Mouse (Mus musculus): ENCODE data around the gene Mcee. TPM values are rescaled to one million over a fixed set of nuclear protein-coding genes. Genes with fewer than 3 reads are reported as not detected.

Mcee gene
- 26.9 and 37.8 TPM in 2 replicates for polyA plus RNA-seq (2012; rRNA removed)
- polyA plus RNA-seq (2014; fragmentation: Nextera tagmentation; extraction: Ambion mirVana): 62.2 and 64.8 TPM in 2 replicates

- H3K36me3 ChIP-seq (ENCODE audit: control insufficient read depth, insufficient read depth, low read length): peaks cover 23% of the 10 kb centered on the region
- DNase-seq (ENCODE audit: low spot score): peak; percentile 93
These were observed at the start of gene Mcee, which contains the start of gene Mphosph10 for GRCm38 (mm10) chr7:64392122-64392818. Gene Mcee, plus strand, starts transcription at chr7:64392607. Gene Mphosph10, minus strand, starts transcription at chr7:64392268.

GRCm38 (mm10) chr7:64347813-64348212 is 44.6 kb upstream of the Mcee start:
- no peak for TF ChIP-seq POLR2A (IDR thresholded peaks at IDR 0.05; ENCODE audit: borderline replicate concordance, extremely low read depth, insufficient read depth, insufficient read length)
- H3K9me3 ChIP-seq (ENCODE audit: control insufficient read depth, low read length): no peaks in the 10 kb centered on the region
- H3K27me3 ChIP-seq (ENCODE audit: control insufficient read depth, insufficient read depth, low read length): no peaks in the 10 kb centered on the region
- DNase-seq (ENCODE audit: low spot score) (no peak), ATAC-seq (ENCODE audit: low FRiP score, low read depth) (no peak)
- H3K4me2 ChIP-seq (replicated peaks; ENCODE audit: low read depth, low read length, severe bottlenecking): no peak overlapping the region
- no peak overlapping the region for H3K27ac ChIP-seq (replicated peaks; ENCODE audit: low read depth, low read length)
- no peak overlapping the region for H3K9ac ChIP-seq (ENCODE audit: low read depth, low read length, severe bottlenecking)
- no peaks in the 10 kb centered on the region for H3K4me1 ChIP-seq (ENCODE audit: control insufficient read depth, insufficient read depth, low read length)
- H3K4me3 ChIP-seq (replicated peaks; ENCODE audit: low read length): no peak overlapping the region
- WGBS: 93% methylated on average over 1 of the region's 1 CpGs
- H3K36me3 ChIP-seq (ENCODE audit: control insufficient read depth, insufficient read depth, low read length): peaks cover 48% of the 10 kb centered on the region

More at GRCm38 (mm10) chr7:64392122-64392818, at the start of gene Mcee, which contains the start of gene Mphosph10:
- H3K4me3 ChIP-seq (replicated peaks; ENCODE audit: low read length): peak within 1 kb of the TSS; percentile 74
- no peaks in the 10 kb centered on the region for H3K27me3 ChIP-seq (ENCODE audit: control insufficient read depth, insufficient read depth, low read length)
- under 1% methylated on average over 54 of the region's 54 CpGs for WGBS
- peak; percentile 99 for ATAC-seq (ENCODE audit: low FRiP score, low read depth)
- peak within 1 kb of the TSS; percentile 94 for H3K4me2 ChIP-seq (replicated peaks; ENCODE audit: low read depth, low read length, severe bottlenecking)
- peak within 1 kb of the TSS; percentile 85 for H3K27ac ChIP-seq (replicated peaks; ENCODE audit: low read depth, low read length)
- peak; percentile 90; the same call in 1 of the 2 replicates for TF ChIP-seq POLR2A (IDR thresholded peaks at IDR 0.05; ENCODE audit: borderline replicate concordance, extremely low read depth, insufficient read depth, insufficient read length)
- H3K4me1 ChIP-seq (ENCODE audit: control insufficient read depth, insufficient read depth, low read length): peaks cover 4% of the 10 kb centered on the region; the same call in 1 of the 2 replicates
- H3K9ac ChIP-seq (ENCODE audit: low read depth, low read length, severe bottlenecking): peak within 1 kb of the TSS; percentile 72
- H3K9me3 ChIP-seq (ENCODE audit: control insufficient read depth, low read length): no peaks in the 10 kb centered on the region

GRCm38 (mm10) chr7:64349147-64349861 is 43.1 kb upstream of the Mcee start:
- Histone ChIP-seq H3K9ac (ENCODE audit: low read depth, low read length, severe bottlenecking) (no peak overlapping the region), H3K4me1 (ENCODE audit: control insufficient read depth, insufficient read depth, low read length) (no peaks in the 10 kb centered on the region), H3K27ac (replicated peaks; ENCODE audit: low read depth, low read length) (no peak overlapping the region), H3K36me3 (ENCODE audit: control insufficient read depth, insufficient read depth, low read length) (peaks cover 63% of the 10 kb centered on the region), H3K27me3 (ENCODE audit: control insufficient read depth, insufficient read depth, low read length) (no peaks in the 10 kb centered on the region), H3K9me3 (ENCODE audit: control insufficient read depth, low read length) (no peaks in the 10 kb centered on the region), H3K4me2 (replicated peaks; ENCODE audit: low read depth, low read length, severe bottlenecking) (no peak overlapping the region), H3K4me3 (replicated peaks; ENCODE audit: low read length) (no peak overlapping the region)
- no peak for ATAC-seq (ENCODE audit: low FRiP score, low read depth)
- WGBS: 92% methylated on average over 15 of the region's 15 CpGs
- no peak for DNase-seq (ENCODE audit: low spot score)
- no peak for TF ChIP-seq POLR2A (IDR thresholded peaks at IDR 0.05; ENCODE audit: borderline replicate concordance, extremely low read depth, insufficient read depth, insufficient read length)

GRCm38 (mm10) chr7:64351087-64351486 is 41.3 kb upstream of the Mcee start:
- ATAC-seq (ENCODE audit: low FRiP score, low read depth): no peak

GRCm38 (mm10) chr7:64354206-64354605 is 38.2 kb upstream of the Mcee start:
- DNase-seq (ENCODE audit: low spot score): no peak
- no peak overlapping the region for H3K27ac ChIP-seq (replicated peaks; ENCODE audit: low read depth, low read length)
- no peaks in the 10 kb centered on the region for H3K27me3 ChIP-seq (ENCODE audit: control insufficient read depth, insufficient read depth, low read length)
- H3K4me2 ChIP-seq (replicated peaks; ENCODE audit: low read depth, low read length, severe bottlenecking): no peak overlapping the region
- H3K9ac ChIP-seq (ENCODE audit: low read depth, low read length, severe bottlenecking): no peak overlapping the region
- H3K4me3 ChIP-seq (replicated peaks; ENCODE audit: low read length): no peak overlapping the region
- ATAC-seq (ENCODE audit: low FRiP score, low read depth): no peak
- no peaks in the 10 kb centered on the region for H3K9me3 ChIP-seq (ENCODE audit: control insufficient read depth, low read length)
- 80% methylated on average over 14 of the region's 14 CpGs for WGBS
- no peak for TF ChIP-seq POLR2A (IDR thresholded peaks at IDR 0.05; ENCODE audit: borderline replicate concordance, extremely low read depth, insufficient read depth, insufficient read length)
- H3K4me1 ChIP-seq (ENCODE audit: control insufficient read depth, insufficient read depth, low read length): no peaks in the 10 kb centered on the region
- H3K36me3 ChIP-seq (ENCODE audit: control insufficient read depth, insufficient read depth, low read length): peaks cover 71% of the 10 kb centered on the region

More at GRCm38 (mm10) chr7:64351087-64351486, 41.3 kb upstream of the Mcee start:
- H3K27ac ChIP-seq (replicated peaks; ENCODE audit: low read depth, low read length): no peak overlapping the region
- no peak overlapping the region for H3K4me2 ChIP-seq (replicated peaks; ENCODE audit: low read depth, low read length, severe bottlenecking)
- no peaks in the 10 kb centered on the region for H3K4me1 ChIP-seq (ENCODE audit: control insufficient read depth, insufficient read depth, low read length)
- no peaks in the 10 kb centered on the region for H3K27me3 ChIP-seq (ENCODE audit: control insufficient read depth, insufficient read depth, low read length)
- TF ChIP-seq POLR2A (IDR thresholded peaks at IDR 0.05; ENCODE audit: borderline replicate concordance, extremely low read depth, insufficient read depth, insufficient read length): no peak
- H3K9me3 ChIP-seq (ENCODE audit: control insufficient read depth, low read length): no peaks in the 10 kb centered on the region
- H3K4me3 ChIP-seq (replicated peaks; ENCODE audit: low read length): no peak overlapping the region
- no peak overlapping the region for H3K9ac ChIP-seq (ENCODE audit: low read depth, low read length, severe bottlenecking)
- H3K36me3 ChIP-seq (ENCODE audit: control insufficient read depth, insufficient read depth, low read length): peaks cover 65% of the 10 kb centered on the region
- no peak for DNase-seq (ENCODE audit: low spot score)
- WGBS: 93% methylated on average over 4 of the region's 4 CpGs

Measured in limb, embryonic 14.5 days (tissue).